Mouse (Mus musculus): ENCODE data around the gene Hic1. TPM values are rescaled to one million over a fixed set of nuclear protein-coding genes. Genes with fewer than 3 reads are reported as not detected.

Hic1 gene
- polyA plus RNA-seq, 1 experiment = 14.1 TPM

DNA sequence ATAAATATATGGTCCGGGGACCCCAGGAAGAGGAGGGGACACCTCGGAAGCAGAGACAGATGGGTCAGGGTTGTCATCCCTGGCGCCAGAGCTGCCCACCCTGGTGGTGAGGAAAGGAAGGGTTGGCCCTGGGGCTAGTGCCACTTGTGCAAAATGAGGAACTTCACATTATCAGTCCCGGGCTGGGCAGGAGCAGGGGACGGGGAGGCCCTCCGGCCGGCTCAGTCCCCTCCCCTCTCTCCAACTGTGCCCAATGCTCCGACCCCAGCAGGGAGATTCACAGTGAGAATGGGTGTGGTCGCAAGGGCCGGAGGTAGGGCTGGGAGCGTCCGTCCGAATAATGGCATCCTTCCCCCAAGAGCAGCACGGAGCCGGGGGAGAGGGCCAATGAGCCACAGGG, 4.6 kb downstream of the Hic1 start:
- TF ChIP-seq CTCF (IDR thresholded peaks at IDR 0.05; ENCODE audit: borderline replicate concordance, control insufficient read depth, extremely low read depth, insufficient read depth, low read length, poor library complexity) (no peak), POLR2A (IDR thresholded peaks at IDR 0.05; ENCODE audit: control insufficient read depth, extremely low read depth, insufficient read depth, low read length, poor library complexity) (no peak)
- H3K4me3 ChIP-seq (ENCODE audit: control insufficient read depth, insufficient read depth, low read length) = no peak overlapping the region
- H3K27ac ChIP-seq (ENCODE audit: control insufficient read depth, insufficient read depth, low read length) = no peak overlapping the region
- no peak for DNase-seq
- H3K4me1 ChIP-seq (replicated peaks; ENCODE audit: control insufficient read depth, insufficient read depth, low read length) = peaks cover 34% of the 10 kb centered on the region
- WGBS = 32% methylated on average over 15 of the region's 15 CpGs
- H3K27me3 ChIP-seq (ENCODE audit: control insufficient read depth, insufficient read depth, low read length) = peaks cover 33% of the 10 kb centered on the region
- peaks cover 7% of the 10 kb centered on the region; the same call in 1 of the 2 replicates for H3K36me3 ChIP-seq (ENCODE audit: control insufficient read depth, insufficient read depth, low read length)

- peaks cover 32% of the 10 kb centered on the region for H3K4me1 ChIP-seq (replicated peaks; ENCODE audit: control insufficient read depth, insufficient read depth, low read length)
- H3K36me3 ChIP-seq (ENCODE audit: control insufficient read depth, insufficient read depth, low read length) = peaks cover 7% of the 10 kb centered on the region; the same call in 1 of the 2 replicates
- 98% methylated on average over 2 of the region's 2 CpGs for WGBS
- no peak overlapping the region for H3K4me3 ChIP-seq (ENCODE audit: control insufficient read depth, insufficient read depth, low read length)
- TF ChIP-seq POLR2A (IDR thresholded peaks at IDR 0.05; ENCODE audit: control insufficient read depth, extremely low read depth, insufficient read depth, low read length, poor library complexity) = no peak
- no peak for TF ChIP-seq CTCF (IDR thresholded peaks at IDR 0.05; ENCODE audit: borderline replicate concordance, control insufficient read depth, extremely low read depth, insufficient read depth, low read length, poor library complexity)
- peaks cover 32% of the 10 kb centered on the region for H3K27me3 ChIP-seq (ENCODE audit: control insufficient read depth, insufficient read depth, low read length)
- no peak overlapping the region for H3K27ac ChIP-seq (ENCODE audit: control insufficient read depth, insufficient read depth, low read length)
- no peak for DNase-seq
Observed at GRCm38 (mm10) chr11:75164051-75164450, 5.3 kb downstream of the Hic1 start.

GRCm38 (mm10) chr11:75163379-75163778, 5.9 kb downstream of the Hic1 start:
- H3K4me3 ChIP-seq (ENCODE audit: control insufficient read depth, insufficient read depth, low read length) = no peak overlapping the region
- H3K36me3 ChIP-seq (ENCODE audit: control insufficient read depth, insufficient read depth, low read length) = peaks cover 7% of the 10 kb centered on the region; the same call in 1 of the 2 replicates
- DNase-seq = no peak
- H3K4me1 ChIP-seq (replicated peaks; ENCODE audit: control insufficient read depth, insufficient read depth, low read length) = peaks cover 26% of the 10 kb centered on the region
- 93% methylated on average over 6 of the region's 6 CpGs for WGBS
- no peak for TF ChIP-seq POLR2A (IDR thresholded peaks at IDR 0.05; ENCODE audit: control insufficient read depth, extremely low read depth, insufficient read depth, low read length, poor library complexity)
- TF ChIP-seq CTCF (IDR thresholded peaks at IDR 0.05; ENCODE audit: borderline replicate concordance, control insufficient read depth, extremely low read depth, insufficient read depth, low read length, poor library complexity) = no peak
- peaks cover 26% of the 10 kb centered on the region for H3K27me3 ChIP-seq (ENCODE audit: control insufficient read depth, insufficient read depth, low read length)
- H3K27ac ChIP-seq (ENCODE audit: control insufficient read depth, insufficient read depth, low read length) = no peak overlapping the region

DNA sequence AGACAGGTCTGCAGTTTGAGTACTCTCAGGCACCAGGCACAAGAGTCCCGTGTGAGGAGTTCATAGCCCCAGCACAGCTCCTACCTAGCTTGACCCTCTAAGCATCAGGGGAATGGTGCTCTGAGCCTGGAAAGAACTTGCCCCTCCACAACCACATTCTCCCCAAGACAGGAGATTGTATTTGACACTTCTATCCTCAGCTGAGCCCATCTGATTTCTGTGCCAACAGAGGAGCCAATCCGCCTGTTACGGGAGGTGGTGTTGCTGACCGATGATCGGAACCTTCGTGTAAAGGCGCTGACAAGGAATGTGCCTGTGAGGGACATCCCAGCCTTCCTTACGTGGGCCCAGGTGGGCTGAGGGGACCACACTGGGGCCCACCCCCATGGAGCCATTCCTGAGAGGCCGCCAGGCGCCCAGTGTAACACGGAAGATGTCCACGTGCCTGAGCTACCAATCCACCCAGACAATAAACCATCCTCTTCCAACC, 6.7 kb downstream of the Hic1 start:
- Histone ChIP-seq H3K4me1 (replicated peaks; ENCODE audit: control insufficient read depth, insufficient read depth, low read length) (peaks cover 22% of the 10 kb centered on the region), H3K27me3 (ENCODE audit: control insufficient read depth, insufficient read depth, low read length) (peaks cover 20% of the 10 kb centered on the region), H3K4me3 (ENCODE audit: control insufficient read depth, insufficient read depth, low read length) (no peak overlapping the region), H3K36me3 (ENCODE audit: control insufficient read depth, insufficient read depth, low read length) (peaks cover 7% of the 10 kb centered on the region; the same call in 1 of the 2 replicates), H3K27ac (ENCODE audit: control insufficient read depth, insufficient read depth, low read length) (no peak overlapping the region)
- TF ChIP-seq POLR2A (IDR thresholded peaks at IDR 0.05; ENCODE audit: control insufficient read depth, extremely low read depth, insufficient read depth, low read length, poor library complexity) (no peak), CTCF (IDR thresholded peaks at IDR 0.05; ENCODE audit: borderline replicate concordance, control insufficient read depth, extremely low read depth, insufficient read depth, low read length, poor library complexity) (no peak)
- no peak for DNase-seq
- WGBS = 87% methylated on average over 12 of the region's 12 CpGs

- no peak for DNase-seq
- no peak overlapping the region for H3K4me3 ChIP-seq (ENCODE audit: control insufficient read depth, insufficient read depth, low read length)
- 90% methylated on average over 4 of the region's 4 CpGs for WGBS
- no peak overlapping the region for H3K27ac ChIP-seq (ENCODE audit: control insufficient read depth, insufficient read depth, low read length)
- H3K27me3 ChIP-seq (ENCODE audit: control insufficient read depth, insufficient read depth, low read length) = peaks cover 9% of the 10 kb centered on the region; the same call in 1 of the 2 replicates
- H3K4me1 ChIP-seq (replicated peaks; ENCODE audit: control insufficient read depth, insufficient read depth, low read length) = peaks cover 10% of the 10 kb centered on the region
- peaks cover 7% of the 10 kb centered on the region; the same call in 1 of the 2 replicates for H3K36me3 ChIP-seq (ENCODE audit: control insufficient read depth, insufficient read depth, low read length)
- TF ChIP-seq POLR2A (IDR thresholded peaks at IDR 0.05; ENCODE audit: control insufficient read depth, extremely low read depth, insufficient read depth, low read length, poor library complexity) = no peak
- TF ChIP-seq CTCF (IDR thresholded peaks at IDR 0.05; ENCODE audit: borderline replicate concordance, control insufficient read depth, extremely low read depth, insufficient read depth, low read length, poor library complexity) = no peak
Observed at GRCm38 (mm10) chr11:75161417-75162008, 7.8 kb downstream of the Hic1 start.

DNA sequence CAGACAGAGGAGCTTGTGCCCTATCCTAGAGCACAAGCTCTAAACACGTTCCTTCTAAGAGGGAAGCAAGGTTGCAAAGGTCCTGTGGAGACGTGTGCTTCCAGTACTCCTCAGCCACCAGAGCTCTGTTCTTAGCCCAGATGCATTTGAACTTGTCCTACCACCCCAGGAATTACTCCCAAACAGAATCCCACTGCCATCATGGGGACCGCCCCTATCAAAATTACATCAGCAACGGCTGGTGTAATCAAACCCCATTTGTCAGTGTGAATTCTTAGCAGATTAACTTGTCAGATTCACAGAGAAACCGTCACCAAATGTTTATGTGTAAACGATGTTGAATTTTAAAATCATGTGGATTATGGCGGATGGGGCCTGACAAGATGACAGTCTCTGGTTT, 8.4 kb downstream of the Hic1 start:
- 90% methylated on average over 7 of the region's 7 CpGs for WGBS
- TF ChIP-seq POLR2A (IDR thresholded peaks at IDR 0.05; ENCODE audit: control insufficient read depth, extremely low read depth, insufficient read depth, low read length, poor library complexity) = no peak
- no peak for TF ChIP-seq CTCF (IDR thresholded peaks at IDR 0.05; ENCODE audit: borderline replicate concordance, control insufficient read depth, extremely low read depth, insufficient read depth, low read length, poor library complexity)
- no peak overlapping the region for H3K4me3 ChIP-seq (ENCODE audit: control insufficient read depth, insufficient read depth, low read length)
- no peak for DNase-seq
- H3K4me1 ChIP-seq (replicated peaks; ENCODE audit: control insufficient read depth, insufficient read depth, low read length) = peaks cover 6% of the 10 kb centered on the region
- peaks cover 7% of the 10 kb centered on the region; the same call in 1 of the 2 replicates for H3K36me3 ChIP-seq (ENCODE audit: control insufficient read depth, insufficient read depth, low read length)
- peaks cover 3% of the 10 kb centered on the region; the same call in 1 of the 2 replicates for H3K27me3 ChIP-seq (ENCODE audit: control insufficient read depth, insufficient read depth, low read length)
- no peak overlapping the region for H3K27ac ChIP-seq (ENCODE audit: control insufficient read depth, insufficient read depth, low read length)
